Mouse (Mus musculus): Measurements from ENCODE around the gene Defb45.

The Defb45 gene

GRCm38 (mm10) chr2:152612193-152612592, 13.0 kb upstream of the Defb45 start:
- no peak for ATAC-seq (ENCODE audit: insufficient number of reproducible peaks, low FRiP score, low TSS enrichment)

- no peak for ATAC-seq (ENCODE audit: insufficient number of reproducible peaks, low FRiP score, low TSS enrichment)
Measured at GRCm38 (mm10) chr2:152608719-152609118, 9.5 kb upstream of the Defb45 start.

GRCm38 (mm10) chr2:152607746-152608145, 8.5 kb upstream of the Defb45 start:
- no peak for ATAC-seq (ENCODE audit: insufficient number of reproducible peaks, low FRiP score, low TSS enrichment)

GRCm38 (mm10) chr2:152604057-152604456, 4.9 kb upstream of the Defb45 start, which contains the start of gene Defb36:
Defb36 (plus strand) TSS chr2:152604327.
- ATAC-seq (ENCODE audit: insufficient number of reproducible peaks, low FRiP score, low TSS enrichment), result no peak

GRCm38 (mm10) chr2:152601275-152601960, 2.2 kb upstream of the Defb45 start:
- no peak for ATAC-seq (ENCODE audit: insufficient number of reproducible peaks, low FRiP score, low TSS enrichment)

- no peak for ATAC-seq (ENCODE audit: insufficient number of reproducible peaks, low FRiP score, low TSS enrichment)
Measured at GRCm38 (mm10) chr2:152600076-152600475, 877 bp upstream of the Defb45 start.

- no peak for ATAC-seq (ENCODE audit: insufficient number of reproducible peaks, low FRiP score, low TSS enrichment)
Measured at GRCm38 (mm10) chr2:152589021-152589420, 10.2 kb downstream of the Defb45 start.

- no peak for ATAC-seq (ENCODE audit: insufficient number of reproducible peaks, low FRiP score, low TSS enrichment)
Measured at GRCm38 (mm10) chr2:152588450-152588849, 10.7 kb downstream of the Defb45 start.

GRCm38 (mm10) chr2:152586926-152587560, 12.2 kb downstream of the Defb45 start:
- ATAC-seq (ENCODE audit: insufficient number of reproducible peaks, low FRiP score, low TSS enrichment), result no peak

GRCm38 (mm10) chr2:152580612-152581011, 18.6 kb downstream of the Defb45 start:
- ATAC-seq (ENCODE audit: insufficient number of reproducible peaks, low FRiP score, low TSS enrichment), result no peak

GRCm38 (mm10) chr2:152580107-152580506, 19.1 kb downstream of the Defb45 start, which contains the start of gene Defb19:
Defb19 (minus strand) TSS chr2:152580312.
- ATAC-seq (ENCODE audit: insufficient number of reproducible peaks, low FRiP score, low TSS enrichment), result no peak

GRCm38 (mm10) chr2:152573484-152573883, 25.7 kb downstream of the Defb45 start:
- no peak for ATAC-seq (ENCODE audit: insufficient number of reproducible peaks, low FRiP score, low TSS enrichment)

GRCm38 (mm10) chr2:152572114-152572794, 26.9 kb downstream of the Defb45 start, which contains the start of gene Defb21:
Defb21 (plus strand) TSS chr2:152572744.
- no peak for ATAC-seq (ENCODE audit: insufficient number of reproducible peaks, low FRiP score, low TSS enrichment)

- no peak for ATAC-seq (ENCODE audit: insufficient number of reproducible peaks, low FRiP score, low TSS enrichment)
Measured at GRCm38 (mm10) chr2:152570313-152570712, 28.9 kb downstream of the Defb45 start.

- ATAC-seq (ENCODE audit: insufficient number of reproducible peaks, low FRiP score, low TSS enrichment), result no peak
Measured at GRCm38 (mm10) chr2:152569881-152570280, 29.3 kb downstream of the Defb45 start.

GRCm38 (mm10) chr2:152569038-152569437, 30.2 kb downstream of the Defb45 start, which contains the start of gene Gm17416:
Gm17416 (plus strand) TSS chr2:152569338.
- no peak for ATAC-seq (ENCODE audit: insufficient number of reproducible peaks, low FRiP score, low TSS enrichment)

- ATAC-seq (ENCODE audit: insufficient number of reproducible peaks, low FRiP score, low TSS enrichment), result no peak
Measured at GRCm38 (mm10) chr2:152556655-152557054, 42.5 kb downstream of the Defb45 start.

- peak; percentile 74 for ATAC-seq (ENCODE audit: insufficient number of reproducible peaks, low FRiP score, low TSS enrichment)
Measured at GRCm38 (mm10) chr2:152553774-152554423, 45.3 kb downstream of the Defb45 start.

GRCm38 (mm10) chr2:152548124-152548523, 51.1 kb downstream of the Defb45 start:
- ATAC-seq (ENCODE audit: insufficient number of reproducible peaks, low FRiP score, low TSS enrichment), result no peak

GRCm38 (mm10) chr2:152544691-152545090, 54.5 kb downstream of the Defb45 start:
- ATAC-seq (ENCODE audit: insufficient number of reproducible peaks, low FRiP score, low TSS enrichment), result no peak

- ATAC-seq (ENCODE audit: insufficient number of reproducible peaks, low FRiP score, low TSS enrichment), result no peak
Measured at GRCm38 (mm10) chr2:152543478-152543877, 55.7 kb downstream of the Defb45 start.
